Mouse (Mus musculus) heart, postnatal 36 days (tissue): ENCODE measurements at regions not wholly inside any gene's neighbourhood (a gene's known extent, or its start where the extent isn't known, plus 50 kb on each side); places are given as distances from the start of the nearest gene placed in this dataset.

Source experiments
- DNase-seq, 2 experiments: peaks; one replicate each; pipeline ENCODE4 v3.0.0; 2021 to 2022
- intact Hi-C: fragments of 180-260 bp; cut with DNase I; formaldehyde crosslinking; loops from one replicate; pipeline ENCODE4 v1.15.1; 2025

GRCm38 (mm10) chr8:90762390-90762789, 54.8 kb downstream of the Gm19935 start:
- no peak for DNase-seq
- intact Hi-C loops, result no loop called here

DNA sequence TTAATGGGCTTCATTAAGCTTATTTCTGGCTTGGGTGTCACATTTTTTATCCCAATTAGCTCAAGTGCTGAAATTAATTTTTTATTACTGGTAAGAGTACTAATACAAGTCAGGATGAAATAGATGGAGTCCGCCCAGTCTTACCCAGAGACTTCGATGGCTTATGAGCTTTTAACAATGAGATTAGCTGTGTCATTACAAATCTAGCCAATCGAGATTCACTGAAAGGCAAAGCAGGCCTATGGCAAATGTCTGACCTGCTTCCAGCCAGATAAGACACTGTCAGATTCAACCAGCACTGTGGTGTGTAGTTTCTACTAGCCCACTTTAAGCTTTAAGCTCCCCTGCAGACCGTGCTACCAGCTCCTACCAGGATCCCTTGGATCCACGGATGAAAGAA, 55.2 kb downstream of the Gm19935 start:
- DNase-seq, result no peak
- intact Hi-C loops, result no loop called here

- no peak for DNase-seq
These were observed 55.7 kb downstream of the Gm19935 start for GRCm38 (mm10) chr8:90761446-90761845.

DNA sequence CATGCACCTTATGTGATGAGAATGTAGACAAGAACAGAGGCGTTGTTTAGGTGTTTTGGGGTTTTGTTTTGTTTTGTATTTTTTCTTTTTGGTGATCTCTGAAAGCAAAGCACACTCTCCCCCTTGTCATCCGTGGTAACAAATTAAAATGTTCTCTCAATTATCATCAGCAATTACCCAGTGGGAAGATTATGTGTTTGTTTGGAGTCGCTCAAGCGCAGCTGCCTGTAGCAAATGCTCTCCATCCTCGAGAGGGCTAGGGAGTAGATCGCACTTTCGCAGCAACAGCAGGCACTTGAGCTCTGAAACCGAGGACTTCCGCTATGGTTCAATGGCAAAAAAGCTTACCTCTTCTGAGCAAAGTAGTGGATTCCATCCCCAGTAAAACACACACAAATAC, 57.7 kb downstream of the Gm19935 start:
- intact Hi-C loops, result no loop called here

More at GRCm38 (mm10) chr8:90761446-90761845, 55.7 kb downstream of the Gm19935 start:
- intact Hi-C loops, result no loop called here

DNA sequence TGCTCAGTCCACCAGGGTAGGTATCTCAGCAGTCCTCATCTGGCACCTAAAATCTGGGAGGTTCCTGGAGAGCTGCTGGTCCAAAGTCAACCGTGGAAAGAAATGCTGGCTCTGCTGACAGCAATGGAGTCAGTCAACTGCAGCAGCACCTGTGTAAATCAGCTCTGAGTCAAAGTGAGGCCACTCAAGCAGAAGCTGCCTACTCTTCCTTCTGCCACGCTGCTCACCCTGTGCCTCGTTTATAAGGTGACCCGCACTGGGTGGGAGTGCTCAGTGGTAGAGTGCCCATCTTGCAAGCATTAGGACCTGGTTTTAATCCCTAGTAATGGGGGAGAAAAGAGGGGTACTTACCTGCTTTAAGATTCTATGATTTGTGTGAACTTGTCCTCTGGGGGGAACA, 62.2 kb downstream of the Gm19935 start:
- DNase-seq, result no peak
- intact Hi-C loops, result no loop called here

More for the DNA sequence above, 57.7 kb downstream of the Gm19935 start:
- no peak for DNase-seq

DNA sequence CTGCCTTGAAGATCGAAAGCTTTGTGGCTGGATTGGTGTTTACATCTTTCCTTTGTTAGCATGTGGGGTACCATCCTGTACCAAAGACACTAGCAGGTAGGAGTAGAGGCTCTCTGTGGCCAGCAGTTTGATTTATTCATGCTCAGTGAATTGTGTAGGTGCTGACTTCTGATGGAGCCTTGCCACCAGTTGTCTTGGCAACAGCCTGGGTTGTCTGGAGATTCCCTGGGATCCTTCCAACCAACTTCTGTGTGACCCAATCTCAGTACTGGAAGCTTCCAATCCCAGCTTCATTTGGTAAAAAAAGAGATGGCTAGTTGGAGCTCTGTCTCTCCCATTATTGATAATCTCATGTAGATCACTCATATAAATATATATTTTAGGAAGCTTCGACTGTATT, 73.6 kb downstream of the Gm19935 start:
- intact Hi-C loops, result no loop called here
- DNase-seq, result no peak

DNA sequence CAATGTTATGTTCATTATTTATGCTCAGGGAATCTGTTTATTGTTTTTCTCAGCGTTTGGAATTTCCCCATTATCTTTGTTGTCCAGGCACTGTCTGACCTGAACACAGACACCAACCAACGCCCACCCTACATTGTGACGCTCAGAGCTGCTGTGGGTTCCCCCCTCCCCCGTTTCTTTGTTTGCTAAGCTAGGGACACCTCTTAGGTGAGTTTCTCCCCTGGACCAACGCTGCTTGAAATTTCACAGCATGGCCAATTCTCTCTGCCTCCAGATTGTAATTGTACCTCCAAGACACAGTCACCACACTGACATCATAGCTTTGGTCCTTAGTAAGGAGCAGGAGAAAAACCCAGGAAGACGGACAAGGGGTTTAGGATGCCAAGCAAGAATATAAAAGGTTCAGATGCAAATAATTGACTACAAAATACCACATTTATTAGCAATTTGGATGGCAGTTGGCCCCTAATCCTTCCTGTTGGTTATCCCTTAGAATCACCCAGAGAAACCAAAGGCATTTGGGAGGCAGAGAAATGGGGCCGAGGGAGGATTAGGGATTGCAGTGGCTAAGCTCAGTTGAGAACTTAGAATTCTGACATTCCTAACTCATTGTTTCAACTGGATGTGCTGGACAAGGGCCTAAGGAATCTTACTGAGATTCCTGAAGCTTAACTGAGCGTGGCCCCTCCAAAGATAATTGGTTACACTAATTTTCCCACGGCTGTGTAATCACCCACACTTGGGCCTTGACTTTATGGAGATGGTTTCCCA, 76.0 kb downstream of the Gm19935 start:
- DNase-seq, result no peak
- intact Hi-C loops, result no loop called here

- intact Hi-C loops, result no loop called here
- no peak for DNase-seq
These were observed 76.8 kb downstream of the Gm19935 start for GRCm38 (mm10) chr8:90740302-90740962.

- no peak for DNase-seq
- intact Hi-C loops, result no loop called here
These were observed 89.2 kb downstream of the Gm19935 start for GRCm38 (mm10) chr8:90728011-90728410.

DNA sequence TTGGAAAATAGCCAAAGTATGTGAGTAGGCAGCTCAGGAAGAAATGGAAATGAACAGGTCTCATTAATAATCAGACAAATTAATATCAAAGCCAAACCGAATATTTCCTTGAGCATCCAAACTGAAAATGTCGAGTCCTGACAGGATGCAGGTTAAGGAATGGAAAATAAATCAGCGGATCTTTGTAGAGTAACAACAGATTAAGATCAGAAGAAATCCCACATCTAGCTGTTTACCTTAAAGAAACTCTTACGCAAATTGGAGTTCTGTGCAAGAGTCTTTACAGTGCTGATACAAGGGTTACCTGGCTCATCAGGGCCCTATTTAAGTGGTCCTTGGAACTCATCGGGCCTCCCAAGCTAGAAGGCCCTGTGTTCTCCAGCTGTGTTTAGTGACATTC, 92.0 kb downstream of the Gm19935 start:
- DNase-seq, result no peak
- intact Hi-C loops, result no loop called here

- no peak for DNase-seq
- intact Hi-C loops, result no loop called here
These were observed 100.8 kb downstream of the Gm19935 start for GRCm38 (mm10) chr8:90716436-90716835.

DNA sequence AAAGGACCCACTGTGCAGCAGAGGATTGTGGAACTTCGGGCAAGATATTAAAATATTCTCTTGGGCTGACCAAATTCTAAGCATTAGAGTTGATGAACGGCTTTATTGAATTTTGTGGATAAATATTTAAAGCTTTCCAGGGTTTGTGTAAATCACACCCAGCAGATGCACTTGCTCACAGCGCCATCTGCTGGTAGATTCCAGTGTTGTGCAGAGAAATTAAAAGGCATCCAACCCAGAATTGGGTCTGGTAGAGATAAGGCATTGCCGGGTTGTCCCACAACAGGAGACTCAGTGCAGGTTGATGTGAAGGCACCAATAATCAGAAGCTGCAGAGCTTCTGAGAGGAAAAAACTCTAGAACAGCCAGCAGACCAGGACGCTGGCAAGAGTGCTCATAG, 108.7 kb downstream of the Gm19935 start:
- peak; percentile 25 to 53 for DNase-seq
- intact Hi-C loops, result loop anchor here (1.0 to 5.0 kb wide), 3 partner anchors 84 to 858 kb away; no protein-coding TSS in a partner anchor

DNA sequence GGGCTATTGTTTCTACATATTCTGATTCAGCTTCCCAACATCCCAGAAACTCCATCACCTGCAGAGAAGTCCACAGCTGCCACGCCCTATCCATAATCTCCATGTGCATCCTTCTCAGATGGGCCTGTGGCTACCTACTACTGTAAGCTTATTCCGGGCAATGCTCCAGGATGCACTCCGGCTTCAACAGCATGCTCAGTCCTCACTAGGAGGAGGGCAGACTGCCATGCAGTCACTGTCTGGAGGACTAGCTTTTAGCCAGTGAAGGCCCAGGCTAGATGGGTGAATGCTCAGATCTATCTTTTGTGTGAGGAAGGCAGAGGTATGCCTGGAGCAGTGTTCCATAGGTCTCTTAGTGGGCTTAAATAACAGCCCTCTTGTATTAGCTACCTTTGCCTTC, 124.7 kb downstream of the Gm19935 start:
- intact Hi-C loops, result no loop called here
- no peak for DNase-seq

- DNase-seq, result no peak
- intact Hi-C loops, result no loop called here
These were observed 132.1 kb downstream of the Gm19935 start for GRCm38 (mm10) chr8:90685076-90685475.

DNA sequence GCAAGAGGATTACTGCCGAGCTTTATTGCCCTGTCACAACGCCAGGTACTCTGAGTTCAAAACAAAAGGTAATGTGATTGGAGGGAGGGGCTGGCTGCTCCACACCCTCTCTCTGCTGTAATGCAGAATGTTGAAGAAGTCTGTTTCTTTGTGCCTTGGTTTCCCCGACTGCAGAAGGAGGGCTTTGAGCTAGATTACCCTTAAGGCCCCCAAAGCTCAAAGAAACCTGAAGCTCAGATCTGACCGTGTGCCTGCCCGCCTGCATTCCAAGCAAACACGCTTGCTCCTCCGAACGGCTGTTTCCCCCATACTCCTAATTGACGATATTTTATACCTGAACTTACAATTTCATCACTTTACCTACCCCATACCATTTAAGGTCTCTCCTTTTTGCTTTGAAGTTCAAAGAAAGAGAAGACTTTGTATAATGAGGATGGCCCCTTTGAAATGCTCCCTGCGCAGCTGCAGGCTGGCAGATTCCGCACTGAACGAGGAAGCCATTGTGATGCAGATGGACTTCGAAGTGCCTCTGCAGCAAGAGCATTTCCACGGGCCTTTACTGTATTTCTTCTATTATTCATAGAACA, 146.6 kb downstream of the Gm19935 start:
- no peak for DNase-seq
- intact Hi-C loops, result no loop called here

- DNase-seq, result no peak
- intact Hi-C loops, result no loop called here
These were observed 147.8 kb downstream of the Gm19935 start for GRCm38 (mm10) chr8:90669396-90669795.

GRCm38 (mm10) chr8:90659066-90659465, 158.1 kb downstream of the Gm19935 start:
- intact Hi-C loops, result loop anchor here (2.0 to 5.0 kb wide), 2 partner anchors 62 to 810 kb away; no protein-coding TSS in a partner anchor

GRCm38 (mm10) chr8:90657641-90658051, 159.5 kb downstream of the Gm19935 start:
- intact Hi-C loops, result loop anchor here (2.0 to 5.0 kb wide), 4 partner anchors 60 to 809 kb away; partner anchors contain the start of gene Tox3

More at GRCm38 (mm10) chr8:90659066-90659465, 158.1 kb downstream of the Gm19935 start:
- DNase-seq, result no peak

DNA sequence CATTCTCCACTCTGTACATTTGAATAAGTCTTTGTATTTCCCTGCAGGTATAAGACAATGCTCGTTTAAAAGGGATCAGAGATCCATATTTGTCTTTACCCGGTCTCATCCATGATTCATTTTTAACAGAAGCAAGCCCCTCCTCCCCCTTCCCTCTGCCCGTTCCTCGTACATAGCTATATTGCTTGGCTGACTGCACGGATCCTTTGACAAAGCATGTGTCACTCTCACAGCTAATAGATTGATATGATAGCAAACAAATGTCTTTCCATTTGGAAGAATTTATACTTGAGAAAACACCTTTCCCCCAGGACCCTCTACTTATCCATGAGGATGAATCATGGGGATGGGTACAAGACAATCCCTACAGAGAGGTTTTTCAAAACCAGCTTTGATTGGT, 160.1 kb downstream of the Gm19935 start:
- intact Hi-C loops, result loop anchor here (2.0 to 5.0 kb wide), 3 partner anchors 60 to 656 kb away; partner anchors contain the start of gene Tox3

More at GRCm38 (mm10) chr8:90657641-90658051, 159.5 kb downstream of the Gm19935 start:
- DNase-seq, result peak; percentile 4 to 6

GRCm38 (mm10) chr8:90656436-90657090, 160.6 kb downstream of the Gm19935 start:
- intact Hi-C loops, result loop anchor here (2.0 to 5.0 kb wide), 3 partner anchors 59 to 656 kb away; partner anchors contain the start of gene Tox3
- DNase-seq, result no peak

More for the DNA sequence above, 160.1 kb downstream of the Gm19935 start:
- no peak for DNase-seq

DNA sequence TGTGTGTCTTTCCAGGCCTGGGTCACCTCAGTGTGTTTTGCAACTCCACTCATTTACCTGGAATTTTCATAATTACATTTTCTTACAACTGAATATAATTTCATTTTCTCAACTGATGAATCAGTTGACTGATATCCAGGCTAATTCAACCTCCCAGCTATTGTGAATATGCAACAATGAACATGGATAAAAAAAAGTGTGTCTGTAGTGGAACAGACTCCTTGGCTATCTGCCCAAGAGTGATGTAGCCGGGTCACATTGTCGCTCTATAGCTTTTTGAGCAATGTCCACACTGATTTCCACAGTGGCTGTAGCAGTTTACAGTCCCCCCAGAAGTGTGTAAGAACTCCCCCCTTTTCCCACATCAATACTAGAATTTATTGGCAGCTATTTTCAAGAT, 162.4 kb downstream of the Gm19935 start:
- intact Hi-C loops, result loop anchor here (5.0 kb wide), 1 partner anchor 57 kb away; no protein-coding TSS in a partner anchor
- no peak for DNase-seq
